Mouse (Mus musculus): ENCODE results near the gene Akap2. TPM values are rescaled to one million over a fixed set of nuclear protein-coding genes. Genes with fewer than 3 reads are reported as not detected.

Akap2 gene
- total and polyA plus RNA-seq, 3 experiments: 1.7 to 7.2 TPM; not detected in 1

GRCm38 (mm10) chr4:57915216-57915965, 197.9 kb downstream of the Akap2 start:
- DNase-seq (ENCODE audit: low read depth, low spot score): no peak
- peaks cover 0 to 18% of the 10 kb centered on the region in 2 experiments; a peak in 2 of 4 replicates for H3K4me1 ChIP-seq (ENCODE audit: control insufficient read depth in 1 of 2, insufficient read depth in 2 of 2, low read length in 2 of 2)
- no peaks in the 10 kb centered on the region for H3K79me2 ChIP-seq (ENCODE audit: control insufficient read depth, insufficient read depth, low read length, poor library complexity)
- H3K4me3 ChIP-seq (ENCODE audit: control insufficient read depth in 1 of 2, insufficient read depth in 1 of 2, low read depth in 2 of 2, low read length in 2 of 2): no peak overlapping the region
- H3K9me3 ChIP-seq (replicated peaks; ENCODE audit: insufficient read depth, low read length): no peaks in the 10 kb centered on the region
- peaks cover 0 to 5% of the 10 kb centered on the region in 2 experiments; a peak in 3 of 4 replicates for H3K27me3 ChIP-seq (ENCODE audit: control insufficient read depth in 1 of 2, insufficient read depth in 2 of 2, low read length in 2 of 2)
- no peak overlapping the region for H3K9ac ChIP-seq (ENCODE audit: control insufficient read depth, low read depth, low read length, poor library complexity, severe bottlenecking)
- TF ChIP-seq NELFE (IDR thresholded peaks at IDR 0.05; ENCODE audit: low read depth, low read length) (no peak), MEF2A (IDR thresholded peaks at IDR 0.05; ENCODE audit: extremely low read depth, insufficient replicate concordance, low read depth, low read length, poor library complexity, severe bottlenecking) (no peak), GATA1 (IDR thresholded peaks at IDR 0.05; ENCODE audit: low read depth, low read length) (no peak), POLR2AphosphoS2 (IDR thresholded peaks at IDR 0.05; ENCODE audit: low read length) (no peak), SIN3A (IDR thresholded peaks at IDR 0.05; ENCODE audit: low read length) (no peak), MAX (IDR thresholded peaks at IDR 0.05; ENCODE audit: low read length) (no peak), BHLHE40 (IDR thresholded peaks at IDR 0.05; ENCODE audit: borderline replicate concordance, low read depth, low read length) (no peak), TBP (IDR thresholded peaks at IDR 0.05; ENCODE audit: low read depth, low read length) (no peak), ZNF384 (IDR thresholded peaks at IDR 0.05; ENCODE audit: low read depth, low read length) (no peak), ZKSCAN1 (IDR thresholded peaks at IDR 0.05; ENCODE audit: low read depth, low read length) (no peak), E2F4 (IDR thresholded peaks at IDR 0.05; ENCODE audit: borderline replicate concordance, low read depth, low read length) (no peak), TCF12 (IDR thresholded peaks at IDR 0.05; ENCODE audit: low read depth, low read length) (no peak), POLR2AphosphoS5 (IDR thresholded peaks at IDR 0.05; ENCODE audit: borderline replicate concordance, low read depth, low read length) (no peak), USF2 (IDR thresholded peaks at IDR 0.05; ENCODE audit: borderline replicate concordance in 1 of 2, insufficient read depth in 1 of 2, low read depth in 1 of 2, low read length in 2 of 2) (no peak)
- no peak overlapping the region for H3K27ac ChIP-seq (ENCODE audit: control insufficient read depth, low read depth, low read length)
- peaks cover 0 to 14% of the 10 kb centered on the region in 2 experiments; a peak in 2 of 4 replicates for H3K36me3 ChIP-seq (ENCODE audit: control insufficient read depth in 1 of 2, insufficient read depth in 2 of 2, low read length in 2 of 2)

- Histone ChIP-seq H3K79me2 (ENCODE audit: control insufficient read depth, insufficient read depth, low read length, poor library complexity) (no peaks in the 10 kb centered on the region), H3K4me1 (ENCODE audit: control insufficient read depth in 1 of 2, insufficient read depth in 2 of 2, low read length in 2 of 2) (peaks cover 0 to 23% of the 10 kb centered on the region in 2 experiments; a peak in 2 of 4 replicates), H3K27me3 (ENCODE audit: control insufficient read depth in 1 of 2, insufficient read depth in 2 of 2, low read length in 2 of 2) (peaks cover 0 to 2% of the 10 kb centered on the region in 2 experiments; a peak in 3 of 4 replicates), H3K4me3 (ENCODE audit: control insufficient read depth in 1 of 2, insufficient read depth in 1 of 2, low read depth in 2 of 2, low read length in 2 of 2) (no peak within 1 kb of the TSS), H3K9ac (ENCODE audit: control insufficient read depth, low read depth, low read length, poor library complexity, severe bottlenecking) (no peak within 1 kb of the TSS), H3K36me3 (ENCODE audit: control insufficient read depth in 1 of 2, insufficient read depth in 2 of 2, low read length in 2 of 2) (peaks cover 0 to 16% of the 10 kb centered on the region in 2 experiments; a peak in 2 of 4 replicates), H3K27ac (ENCODE audit: control insufficient read depth, low read depth, low read length) (no peak within 1 kb of the TSS), H3K9me3 (replicated peaks; ENCODE audit: insufficient read depth, low read length) (no peaks in the 10 kb centered on the region)
- peak; percentile 21 for DNase-seq (ENCODE audit: low read depth, low spot score)
- TF ChIP-seq USF1 (IDR thresholded peaks at IDR 0.05; ENCODE audit: low read depth, low read length) (no peak), TAL1 (IDR thresholded peaks at IDR 0.05; ENCODE audit: low read length) (no peak), CHD1 (IDR thresholded peaks at IDR 0.05; ENCODE audit: low read depth, low read length) (no peak), SIN3A (IDR thresholded peaks at IDR 0.05; ENCODE audit: low read length) (no peak), SMC3 (IDR thresholded peaks at IDR 0.05; ENCODE audit: low read depth, low read length) (no peak), KAT2A (conservative IDR thresholded peaks at IDR 0.05; ENCODE audit: low read depth, low read length) (no peak), CHD2 (IDR thresholded peaks at IDR 0.05; ENCODE audit: low read length) (no peak)
These were observed 198.8 kb downstream of the Akap2 start, which contains the start of gene D630039A03Rik for GRCm38 (mm10) chr4:57916201-57916661. Gene D630039A03Rik (minus strand): TSS chr4:57916297.
